Mouse (Mus musculus) intestine, embryonic 14.5 days (tissue): ENCODE results near the gene Tagln2. TPM values are rescaled to one million over a fixed set of nuclear protein-coding genes. Genes with fewer than 3 reads are reported as not detected.
A peak's percentile ranks its signal among the peaks of the same experiment; 100 is the strongest.

Experiments
- ATAC-seq: fragments of 200-750 bp; cut with Nextera tagmentation; replicated peaks from 2 replicates; pipeline ENCODE4 v1.8.0; 2017; ENCODE audit warnings: low read depth, moderate number of reproducible peaks, moderate TSS enrichment, moderate library complexity; ENCODE audit not compliant: low FRiP score, low TSS enrichment
- DNase-seq: peaks from one replicate; pipeline ENCODE4 v3.0.0-alpha.2; 2018; ENCODE audit warnings: low spot score
- H3K27ac ChIP-seq: fragments of 300-500 bp; sonication (generic); 2 replicates; pipeline ENCODE4 v1.5.1; 2014; ENCODE audit warnings: low read depth, mild to moderate bottlenecking, control low read depth
- H3K27me3 ChIP-seq: fragments of 300-500 bp; sonication (generic); replicated peaks from 2 replicates; pipeline ENCODE4 v1.6.1; 2014; ENCODE audit warnings: low read length, control low read depth; ENCODE audit not compliant: control insufficient read depth, insufficient read depth
- H3K36me3 ChIP-seq: fragments of 300-500 bp; sonication (generic); 2 replicates; pipeline ENCODE4 v1.6.1; 2014; ENCODE audit warnings: low read length, control low read depth; ENCODE audit not compliant: control insufficient read depth, insufficient read depth
- H3K4me1 ChIP-seq: fragments of 300-500 bp; sonication (generic); replicated peaks from 2 replicates; pipeline ENCODE4 v1.6.1; 2014; ENCODE audit warnings: low read length, control low read depth, mixed read lengths; ENCODE audit not compliant: control insufficient read depth, insufficient read depth
- H3K4me2 ChIP-seq: fragments of 300-500 bp; sonication (generic); 2 replicates; pipeline ENCODE4 v1.6.1; 2014; ENCODE audit warnings: low read length
- H3K4me3 ChIP-seq: fragments of 300-500 bp; sonication (generic); 2 replicates; pipeline ENCODE4 v1.5.1; 2014; ENCODE audit warnings: low read depth, low read length, control low read depth, mixed read lengths
- H3K9ac ChIP-seq: fragments of 300-500 bp; sonication (generic); 2 replicates; pipeline ENCODE4 v1.6.1; 2014; ENCODE audit warnings: mild to moderate bottlenecking, low read length
- H3K9me3 ChIP-seq: fragments of 300-500 bp; sonication (generic); 2 replicates; pipeline ENCODE4 v1.6.1; 2016; ENCODE audit warnings: low read length, control low read depth; ENCODE audit not compliant: control insufficient read depth
- WGBS: fragments of 180-500 bp; shearing (Covaris S2); extraction: QIAGEN DNeasy Blood & Tissue Kit; methylation state at CpG from one replicate; pipeline ENCODE4 v1.1.7; 2014; 5-methylcytosine and 5-hydroxymethylcytosine counted together
- polyA plus RNA-seq: library from polyadenylated mRNA; unstranded; fragments of >200 nt; fragmentation: Nextera tagmentation; extraction: Ambion mirVana; gene quantifications from 2 replicates; pipeline ENCODE4 v1.2.1, GENCODE M21; 2014

Tagln2 gene
- polyA plus RNA-seq, 1 experiment from 2014 or later, result 241 TPM

DNA sequence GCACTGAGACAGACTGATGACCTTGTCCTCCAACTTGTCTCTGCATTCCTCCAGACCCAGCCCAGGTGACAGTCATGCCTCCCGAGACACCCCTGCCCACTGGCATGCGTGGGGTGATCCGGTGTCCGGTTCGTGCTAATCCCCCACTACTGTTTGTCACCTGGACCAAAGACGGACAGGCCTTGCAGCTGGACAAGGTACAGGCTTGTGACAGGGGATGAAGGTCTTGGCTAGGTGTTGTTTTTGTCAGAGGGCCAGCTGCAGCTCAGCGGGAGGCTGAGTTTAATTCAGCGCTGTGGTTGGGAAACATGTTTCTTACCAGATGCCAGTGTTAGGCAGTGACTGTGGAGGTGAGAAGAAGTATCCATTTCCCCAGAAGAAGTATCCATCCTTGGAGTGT is 7.8 kb upstream of the Tagln2 start:
- 89% methylated on average over 8 of the region's 8 CpGs for WGBS
- peaks cover 64% of the 10 kb centered on the region for H3K36me3 ChIP-seq
- DNase-seq, result no peak

DNA sequence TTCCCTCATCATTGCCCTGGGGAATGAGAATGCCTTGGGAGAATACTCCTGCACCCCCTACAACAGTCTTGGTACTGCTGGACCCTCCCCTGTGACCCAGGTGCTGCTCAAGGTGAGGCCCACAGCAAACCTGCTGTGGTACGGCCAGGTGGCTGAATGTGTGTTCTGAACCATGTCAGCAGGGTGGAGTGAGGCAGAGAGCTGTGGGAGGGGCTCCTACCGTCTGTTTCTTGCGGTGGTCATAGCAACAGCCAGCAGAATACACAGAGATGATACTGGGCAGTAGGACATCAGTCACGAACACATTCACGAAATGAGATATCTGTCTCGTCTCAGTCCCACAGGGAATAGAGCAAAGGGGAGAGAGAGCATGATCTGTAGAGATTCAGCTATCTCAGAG is 6.3 kb upstream of the Tagln2 start:
- peaks cover 69% of the 10 kb centered on the region for H3K36me3 ChIP-seq

More for the DNA sequence above, 7.8 kb upstream of the Tagln2 start:
- no peak overlapping the region for H3K4me3 ChIP-seq
- H3K9me3 ChIP-seq, result no peaks in the 10 kb centered on the region
- no peaks in the 10 kb centered on the region for H3K27me3 ChIP-seq
- H3K4me1 ChIP-seq, result peaks cover 6% of the 10 kb centered on the region
- H3K27ac ChIP-seq, result no peak overlapping the region
- H3K9ac ChIP-seq, result no peak overlapping the region
- no peak overlapping the region for H3K4me2 ChIP-seq
- ATAC-seq, result no peak

DNA sequence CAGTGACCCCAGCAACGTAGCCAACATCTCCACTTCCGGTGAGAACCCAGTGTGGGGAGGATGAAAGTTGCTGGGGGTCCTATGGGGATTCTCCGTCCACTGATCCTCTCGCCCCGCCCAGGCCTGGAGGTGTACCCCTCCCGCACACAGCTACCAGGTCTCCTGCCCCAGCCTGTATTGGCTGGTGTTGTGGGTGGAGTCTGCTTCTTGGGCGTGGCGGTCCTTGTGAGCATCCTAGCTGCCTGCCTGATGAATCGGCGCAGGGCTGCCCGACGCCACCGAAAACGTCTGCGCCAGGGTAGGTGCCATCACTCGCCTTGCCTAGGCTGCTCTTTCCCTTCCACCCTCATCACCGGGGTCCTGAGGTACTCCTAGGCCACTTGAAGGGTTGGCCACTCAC is 3.8 kb upstream of the Tagln2 start:
- no peak overlapping the region for H3K27ac ChIP-seq
- DNase-seq (no peak), ATAC-seq (no peak)
- H3K4me3 ChIP-seq, result no peak overlapping the region
- H3K9me3 ChIP-seq, result no peaks in the 10 kb centered on the region
- no peaks in the 10 kb centered on the region for H3K27me3 ChIP-seq
- H3K9ac ChIP-seq, result no peak overlapping the region
- WGBS, result 84% methylated on average over 17 of the region's 17 CpGs
- peaks cover 63% of the 10 kb centered on the region for H3K36me3 ChIP-seq
- no peaks in the 10 kb centered on the region for H3K4me1 ChIP-seq
- H3K4me2 ChIP-seq, result no peak overlapping the region

More for the DNA sequence above, 6.3 kb upstream of the Tagln2 start:
- Histone ChIP-seq H3K4me2 (no peak overlapping the region), H3K27me3 (no peaks in the 10 kb centered on the region), H3K9me3 (no peaks in the 10 kb centered on the region), H3K27ac (no peak overlapping the region), H3K4me1 (peaks cover 3% of the 10 kb centered on the region; the same call in 1 of the 2 replicates), H3K4me3 (no peak overlapping the region), H3K9ac (no peak overlapping the region)
- DNase-seq (no peak), ATAC-seq (no peak)
- 66% methylated on average over 6 of the region's 6 CpGs for WGBS

DNA sequence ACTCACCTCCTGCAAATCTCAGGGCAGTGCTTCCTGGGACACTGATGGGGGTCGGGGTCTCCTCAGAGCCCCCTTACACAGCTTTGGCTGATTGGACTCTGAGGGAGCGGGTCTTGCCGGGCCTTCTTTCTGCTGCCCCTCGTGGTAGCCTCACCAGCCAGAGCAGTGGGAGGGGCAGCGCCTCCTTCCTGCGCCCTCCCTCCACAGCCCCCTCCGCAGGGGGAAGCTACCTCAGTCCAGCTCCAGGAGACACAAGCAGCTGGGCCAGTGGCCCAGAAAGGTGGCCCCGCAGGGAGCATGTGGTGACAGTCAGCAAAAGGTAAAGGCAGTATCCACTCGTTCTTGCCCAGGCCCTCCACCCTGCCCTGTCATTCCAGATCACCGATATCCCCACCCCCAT is 2.4 kb upstream of the Tagln2 start:
- Histone ChIP-seq H3K4me1 (peaks cover 10% of the 10 kb centered on the region; the same call in 1 of the 2 replicates), H3K4me2 (no peak overlapping the region), H3K9me3 (no peaks in the 10 kb centered on the region), H3K36me3 (peaks cover 49% of the 10 kb centered on the region), H3K9ac (no peak overlapping the region), H3K27ac (no peak overlapping the region), H3K4me3 (no peak overlapping the region), H3K27me3 (no peaks in the 10 kb centered on the region)
- ATAC-seq (no peak), DNase-seq (no peak)
- 77% methylated on average over 10 of the region's 10 CpGs for WGBS

DNA sequence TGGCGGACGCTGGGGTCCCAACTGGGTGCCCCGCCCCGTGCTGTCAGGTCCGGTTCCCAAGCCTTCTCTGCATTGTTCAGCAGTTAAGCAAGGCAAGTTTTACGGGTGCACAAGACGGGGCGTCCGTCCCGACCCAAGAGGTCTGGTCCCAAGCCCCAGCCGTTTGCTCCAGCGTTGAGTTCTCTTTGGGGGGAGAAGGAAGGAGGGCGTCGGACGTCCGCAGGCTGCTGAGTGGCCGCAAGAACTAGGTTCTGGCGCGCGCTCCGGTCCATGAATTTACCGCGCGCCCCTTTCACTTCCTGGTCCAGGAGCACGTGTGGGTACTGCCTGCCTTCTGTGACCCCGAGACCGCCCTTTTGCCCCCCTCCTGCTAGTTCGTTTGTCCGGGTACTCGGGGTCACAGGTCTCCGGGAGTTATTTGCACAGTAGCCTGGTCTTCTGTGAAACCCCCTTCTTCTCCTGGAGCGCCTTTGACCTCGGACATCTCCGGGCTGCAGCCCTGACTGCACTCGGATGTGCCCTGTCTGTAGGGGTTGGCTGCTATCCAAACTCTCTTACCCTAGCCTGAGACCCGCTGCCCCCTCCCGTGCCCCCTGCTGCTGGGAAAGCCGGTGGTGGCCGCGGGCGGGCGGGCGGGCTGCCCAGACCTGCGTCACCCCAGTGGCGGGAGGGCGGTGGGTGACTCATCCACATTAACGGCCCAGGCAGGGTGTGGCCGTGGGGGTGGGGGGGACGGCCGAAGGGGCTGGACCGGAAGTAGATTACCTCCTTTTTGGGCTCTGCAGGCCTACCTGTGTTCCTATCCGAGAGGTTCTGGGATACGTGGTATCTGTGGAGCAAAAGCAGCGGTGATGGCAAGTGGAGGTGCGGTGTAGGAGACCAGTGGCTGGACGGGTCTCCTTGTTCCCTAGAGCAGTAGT is 864 bp downstream of the Tagln2 start:
- under 1% methylated on average over 55 of the region's 56 CpGs for WGBS
- peak; percentile 45 for ATAC-seq

DNA sequence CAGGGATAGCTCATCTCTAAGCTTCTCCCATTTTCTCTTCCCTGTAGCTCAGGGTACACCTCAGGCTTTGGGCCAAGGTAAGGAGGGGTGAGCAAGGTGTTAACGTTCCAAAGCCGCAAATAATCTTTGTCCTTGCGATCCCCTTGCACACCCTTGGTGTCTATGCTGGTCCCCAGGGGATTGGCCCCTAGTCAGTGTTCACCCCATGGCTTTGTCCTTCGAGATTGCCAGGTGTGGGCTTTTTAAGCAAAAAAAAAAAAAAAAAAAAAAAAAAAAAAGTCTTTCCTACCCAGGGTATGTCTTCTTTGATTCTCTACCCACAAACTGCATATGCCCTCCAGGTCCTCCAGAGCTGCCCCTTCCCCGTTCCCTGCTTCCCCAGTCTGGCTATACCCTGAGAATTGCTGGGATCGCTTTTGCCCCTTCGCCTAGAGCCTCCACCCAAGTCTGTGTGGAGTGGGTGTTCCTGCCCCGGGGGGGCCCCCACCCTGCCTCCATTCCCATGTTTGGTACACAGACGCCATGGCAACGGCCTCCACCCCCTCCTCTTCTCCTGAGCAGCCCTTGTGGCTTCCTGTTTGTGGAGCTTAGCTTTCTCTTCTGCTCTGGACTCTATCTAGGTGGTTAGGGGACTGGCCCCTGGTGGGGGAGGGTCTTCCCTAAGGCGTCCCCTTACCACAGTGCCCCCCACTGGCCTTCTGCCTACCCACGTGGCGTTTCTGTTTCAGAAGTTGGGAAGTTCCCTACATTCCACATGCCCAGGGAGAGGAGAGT is 1.7 kb downstream of the Tagln2 start:
- no peaks in the 10 kb centered on the region for H3K27me3 ChIP-seq
- peak; percentile 74 for DNase-seq
- no peak for ATAC-seq
- H3K4me1 ChIP-seq, result peaks cover 34% of the 10 kb centered on the region
- 22% methylated on average over 13 of the region's 13 CpGs for WGBS
- H3K4me3 ChIP-seq, result peak overlapping the region; percentile 67
- H3K9ac ChIP-seq, result peak overlapping the region; percentile 76
- no peaks in the 10 kb centered on the region for H3K9me3 ChIP-seq
- peak overlapping the region; percentile 68 for H3K27ac ChIP-seq
- H3K36me3 ChIP-seq, result peaks cover 36% of the 10 kb centered on the region
- peak overlapping the region; percentile 59 for H3K4me2 ChIP-seq

More for the DNA sequence above, 864 bp downstream of the Tagln2 start:
- Histone ChIP-seq H3K27ac (peak overlapping the region; percentile 68), H3K36me3 (peaks cover 34% of the 10 kb centered on the region), H3K4me2 (peak overlapping the region; percentile 59), H3K27me3 (no peaks in the 10 kb centered on the region), H3K9me3 (no peaks in the 10 kb centered on the region), H3K9ac (peak overlapping the region; percentile 76), H3K4me1 (peaks cover 34% of the 10 kb centered on the region), H3K4me3 (peak overlapping the region; percentile 67)
- DNase-seq, result peak; percentile 84

DNA sequence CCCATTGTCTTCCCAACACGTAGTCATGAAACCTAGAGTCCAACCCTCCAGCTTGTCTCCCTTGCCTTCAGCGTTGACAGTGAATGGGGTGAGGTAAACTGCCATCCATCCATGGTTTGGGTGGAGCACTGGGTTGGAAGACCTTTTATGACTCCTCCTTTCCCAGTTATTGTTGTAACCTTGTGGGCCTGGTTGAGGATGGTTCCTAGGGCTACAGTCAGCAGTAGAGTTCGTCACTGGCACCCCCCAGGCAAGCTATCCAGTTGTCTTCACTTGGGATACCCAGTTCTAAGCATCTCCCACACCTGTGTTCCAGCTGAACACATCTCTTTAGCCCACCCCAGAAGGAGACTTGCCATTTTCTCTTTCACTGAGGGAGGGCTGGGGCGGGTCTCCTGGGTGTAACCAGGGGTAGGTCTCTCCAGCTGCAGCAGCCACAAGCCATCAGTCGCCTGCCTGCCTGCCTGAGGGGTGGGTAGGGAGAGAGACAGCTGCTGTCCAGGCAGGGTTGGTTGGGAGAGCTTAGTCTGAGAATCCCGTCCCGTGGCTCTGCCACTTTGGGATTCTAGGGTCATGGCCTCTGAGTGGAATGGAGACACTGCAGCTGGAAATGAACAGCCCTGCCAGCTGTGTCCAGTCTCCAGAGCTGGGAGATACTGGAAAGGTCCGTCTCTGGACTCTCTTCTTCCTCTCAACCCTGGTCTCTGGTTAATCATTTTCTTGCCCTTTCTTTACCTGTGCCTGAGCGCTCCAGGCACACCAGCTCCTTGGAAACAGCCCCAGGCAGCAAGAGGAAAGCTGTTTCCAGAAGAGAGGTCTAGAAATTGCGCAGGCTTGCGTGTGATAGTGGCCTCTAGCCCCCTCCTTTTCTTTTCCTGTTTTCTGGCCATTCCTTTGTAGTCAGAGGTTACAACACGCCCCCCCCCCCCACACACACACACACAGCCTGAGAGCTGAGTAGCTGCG is 2.6 kb downstream of the Tagln2 start:
- Histone ChIP-seq H3K4me3 (peak overlapping the region; percentile 67), H3K9ac (0 out of 2 replicates have a peak overlapping the region, but pooled peaks have one; percentile 14), H3K36me3 (peaks cover 35% of the 10 kb centered on the region), H3K4me1 (peaks cover 34% of the 10 kb centered on the region), H3K9me3 (no peaks in the 10 kb centered on the region), H3K27me3 (no peaks in the 10 kb centered on the region), H3K27ac (peak overlapping the region; percentile 68), H3K4me2 (peak overlapping the region; percentile 59)
- DNase-seq, result peak; percentile 70
- ATAC-seq, result peak; percentile 6; the same call in 1 of the 2 replicates
- WGBS, result 28% methylated on average over 12 of the region's 13 CpGs
